Mouse (Mus musculus) stomach, postnatal 0 days (tissue): Measurements from ENCODE around the gene Serpinb1a.

Source experiments
- CTCF ChIP-seq: IDR thresholded peaks from 2 replicates; pipeline ENCODE4 v1.5.1; 2016; ENCODE audit warnings: antibody characterized with exemption, low read depth, mild to moderate bottlenecking, moderate library complexity
- EP300 ChIP-seq: optimal IDR thresholded peaks from 2 replicates; pipeline ENCODE3; 2016; ENCODE audit warnings: antibody characterized with exemption

- TF ChIP-seq CTCF (no peak), EP300 (no peak)
These were observed 29.3 kb downstream of the Serpinb1a start for GRCm38 (mm10) chr13:32821671-32822070.
